Mouse (Mus musculus) embryo, embryonic 9.5 days (tissue): Measurements from ENCODE around the gene Endou.

ENCODE experiments used
- DNase-seq: peaks from one replicate; pipeline ENCODE4 v3.0.0-alpha.2; 2017; ENCODE audit errors: extremely low spot score

Endou gene

DNA sequence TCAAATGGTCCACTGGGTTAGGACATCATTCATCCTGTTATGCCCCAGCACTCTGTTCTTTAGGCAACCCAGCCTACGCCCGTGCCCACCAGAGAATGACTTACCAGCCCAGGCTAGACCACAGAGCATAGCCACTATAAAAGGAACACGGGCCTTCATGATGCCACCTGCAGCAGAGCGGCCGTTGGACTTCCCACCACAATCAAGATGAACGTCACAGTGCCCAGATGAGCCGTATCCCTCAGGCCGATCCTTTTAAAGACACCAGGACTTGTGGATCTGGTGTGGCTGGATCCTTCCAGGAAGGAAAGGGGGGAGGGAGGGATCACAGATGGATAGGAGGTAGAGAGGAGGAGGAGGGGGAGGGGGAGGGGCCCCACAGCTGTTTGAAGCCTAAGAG is at the start of gene Endou:
Gene Endou (minus strand): TSS at position 229 of the 400 bp plus-strand sequence.
- no peak for DNase-seq

- DNase-seq = no peak
Observed at GRCm38 (mm10) chr15:97780611-97781031, 49.5 kb upstream of the Endou start.

DNA sequence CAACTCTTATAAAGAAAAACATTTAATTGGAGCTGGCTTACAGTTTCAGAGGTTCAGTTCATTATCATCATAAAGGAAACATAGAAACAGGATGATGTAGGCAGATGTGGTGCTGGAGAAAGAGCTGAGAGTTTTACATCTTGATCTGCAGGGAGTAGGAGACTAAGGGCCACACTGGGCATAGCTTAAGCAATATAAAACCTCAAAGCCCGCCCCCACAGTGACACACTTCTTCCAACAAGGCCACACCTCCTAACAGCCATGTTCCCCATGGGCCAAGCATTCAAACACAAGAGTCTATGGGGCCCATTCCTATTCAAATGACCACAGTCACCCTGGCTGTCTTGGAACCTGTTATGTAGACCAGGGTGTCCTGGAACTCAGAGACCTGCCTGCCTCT is 48.4 kb upstream of the Endou start:
- DNase-seq = no peak

- no peak for DNase-seq
Observed at GRCm38 (mm10) chr15:97778311-97779098, 47.4 kb upstream of the Endou start, which contains the start of gene Slc48a1. Gene Slc48a1, plus strand, starts transcription at chr15:97778520.

- no peak for DNase-seq
Observed at GRCm38 (mm10) chr15:97776919-97777318, 45.8 kb upstream of the Endou start.

- peak; percentile 66 for DNase-seq
Observed at GRCm38 (mm10) chr15:97776514-97776913, 45.4 kb upstream of the Endou start.

GRCm38 (mm10) chr15:97773961-97774370 is 42.8 kb upstream of the Endou start:
- DNase-seq = no peak

GRCm38 (mm10) chr15:97773108-97773507 is 42.0 kb upstream of the Endou start:
- peak; percentile 45 for DNase-seq

DNA sequence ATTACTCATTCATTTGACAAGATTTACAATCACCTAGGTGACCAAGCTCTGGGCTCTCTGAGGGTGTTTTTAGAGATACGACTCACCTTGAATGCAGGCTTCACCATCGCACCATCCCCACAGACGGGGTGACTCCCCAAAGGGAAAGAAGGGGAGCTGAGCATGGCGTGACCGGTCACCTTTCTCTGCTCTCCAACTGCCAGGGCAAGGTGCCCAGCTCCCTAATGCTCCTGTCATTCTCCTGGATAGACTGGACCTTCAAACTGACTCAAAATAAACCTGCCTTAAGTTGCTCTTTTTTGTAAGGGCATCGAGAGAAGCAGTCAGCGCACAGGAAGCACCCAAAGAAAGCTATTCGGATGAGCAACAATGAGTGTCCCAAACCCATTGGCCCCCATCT is 39.1 kb upstream of the Endou start:
- DNase-seq = no peak

DNA sequence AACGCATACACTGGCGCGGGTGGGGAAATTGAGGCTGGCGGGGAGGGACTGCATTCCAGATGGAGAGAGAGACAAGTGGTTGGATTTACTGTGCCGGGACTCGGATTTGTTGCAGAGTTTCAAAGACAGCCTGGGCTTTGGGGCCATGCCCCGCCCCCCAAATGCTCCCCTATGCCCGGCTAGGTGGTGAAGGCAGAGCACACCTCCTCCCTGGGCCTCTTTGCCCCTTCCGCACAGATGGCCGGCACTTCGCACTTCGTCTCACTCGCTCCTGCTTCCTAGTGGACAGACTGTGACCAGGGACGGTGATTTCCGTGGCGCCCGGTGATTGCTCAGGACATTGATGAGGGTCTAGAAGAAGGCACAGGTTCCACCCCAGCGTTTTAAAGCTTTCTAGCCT is 37.1 kb upstream of the Endou start:
- DNase-seq = peak; percentile 47

- DNase-seq = peak; percentile 83
Observed at GRCm38 (mm10) chr15:97767280-97768186, 36.4 kb upstream of the Endou start, which contains the start of gene Rapgef3. Gene Rapgef3, minus strand, starts transcription at chr15:97767972.

GRCm38 (mm10) chr15:97766594-97767279 is 35.6 kb upstream of the Endou start:
- no peak for DNase-seq

GRCm38 (mm10) chr15:97766194-97766593 is 35.1 kb upstream of the Endou start:
- peak; percentile 43 for DNase-seq

GRCm38 (mm10) chr15:97765090-97765794 is 34.1 kb upstream of the Endou start:
- no peak for DNase-seq

- no peak for DNase-seq
Observed at GRCm38 (mm10) chr15:97764532-97764931, 33.4 kb upstream of the Endou start.

GRCm38 (mm10) chr15:97763256-97764049 is 32.3 kb upstream of the Endou start:
- no peak for DNase-seq

DNA sequence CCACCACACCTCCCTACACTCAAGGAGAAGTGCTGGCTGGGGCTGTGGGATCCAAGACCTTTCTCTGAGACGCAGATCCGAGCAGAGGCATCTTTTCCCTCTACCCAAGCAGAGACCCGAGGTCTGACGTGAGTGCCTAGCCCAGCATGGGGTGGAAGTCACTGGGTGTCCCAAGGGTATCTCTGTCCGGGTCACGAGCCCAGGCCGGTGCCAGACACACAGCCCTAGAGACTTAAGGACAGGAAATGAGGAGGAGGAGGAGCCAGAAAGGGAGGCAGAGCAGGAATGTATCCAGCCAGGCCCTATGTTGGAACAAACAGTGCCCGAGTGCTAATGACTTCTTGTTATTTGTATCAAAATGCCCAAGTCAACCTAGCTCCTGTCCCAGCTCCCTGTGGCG is 31.6 kb upstream of the Endou start:
- DNase-seq = no peak

DNA sequence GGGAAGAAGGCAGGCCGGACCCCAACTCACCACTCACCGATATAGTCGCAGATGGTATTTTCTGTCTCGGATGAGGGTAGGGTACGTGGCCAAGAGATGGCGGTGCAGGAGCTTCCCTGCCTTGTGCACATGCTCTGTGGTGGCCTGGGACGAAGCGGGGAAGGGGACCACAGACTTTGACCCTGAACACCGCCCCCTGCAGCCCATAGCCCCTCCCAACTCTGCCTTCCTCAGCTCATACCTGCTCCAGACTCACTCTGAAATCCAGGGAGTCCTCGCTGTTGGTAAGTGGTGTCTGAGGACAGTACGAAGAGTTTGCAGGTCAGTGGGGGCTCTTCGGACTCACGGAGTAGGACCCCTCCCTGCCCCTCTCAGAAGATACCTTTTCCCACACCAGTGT is 30.3 kb upstream of the Endou start:
- DNase-seq = no peak

GRCm38 (mm10) chr15:97760952-97761351 is 29.8 kb upstream of the Endou start:
- no peak for DNase-seq

- DNase-seq = no peak
Observed at GRCm38 (mm10) chr15:97760006-97760405, 28.9 kb upstream of the Endou start.
